Mouse (Mus musculus) erythroblast, embryonic 14.5 days (primary cell): ENCODE results near the gene Hoxc5.

Source experiments
- GATA1 ChIP-seq: IDR thresholded peaks from 2 replicates; pipeline ENCODE4 v1.6.1; 2012; ENCODE audit warnings: low read length, inconsistent platforms, mixed read lengths
- TAL1 ChIP-seq: IDR thresholded peaks from 3 replicates; pipeline ENCODE4 v1.6.1; 2012; ENCODE audit warnings: low read length, inconsistent platforms, mixed read lengths

GRCm38 (mm10) chr15:102965892-102966775 lies 1.1 kb upstream of the Hoxc5 start:
- TF ChIP-seq TAL1, result no peak
- no peak for TF ChIP-seq GATA1
